In genomic region chr8:69850926-69851506, GRCm38 (mm10) we compare ENCODE assay signal across 18 mouse cellular contexts. TPM values are rescaled to one million over a fixed set of nuclear protein-coding genes. Genes with fewer than 3 reads are reported as not detected.
A peak's percentile ranks its signal among the peaks of the same experiment; 100 is the strongest.
DNase-seq lines count a peak whose midpoint lies in the region; ATAC-seq and TF ChIP-seq lines count a peak whose summit lies in the region.
"Had no signal": no experiment of that assay in that cellular context is flagged by ENCODE, and none has a peak within 500 bp of the region (broad histone marks: within the 10 kb centered on the region; RNA-seq: fewer than 3 reads in every experiment).

No protein-coding gene starts in this region.

- no peak overlapping the region for H3K4me2 ChIP-seq in heart, embryonic 11.5 days
- H3K4me2 ChIP-seq: embryonic facial prominence, embryonic 13.5 days; hindbrain, embryonic 15.5 days; lung, embryonic 15.5 days; midbrain, embryonic 11.5 days had no signal

- H3K9ac ChIP-seq in MEL (ENCODE audit: control insufficient read depth, low read depth, low read length, poor library complexity, severe bottlenecking), result peak overlapping the region; percentile 4; the same call in 1 of the 2 replicates
- no peak overlapping the region for H3K9ac ChIP-seq in heart, embryonic 11.5 days (ENCODE audit: low read depth, low read length)
- H3K9ac ChIP-seq: embryonic facial prominence, embryonic 13.5 days; hindbrain, embryonic 15.5 days; lung, embryonic 15.5 days had no signal

- H3K27me3 ChIP-seq in MEL (ENCODE audit: control insufficient read depth in 1 of 2, insufficient read depth in 2 of 2, low read length in 2 of 2), result no peaks in the 10 kb centered on the region
- H3K27me3 ChIP-seq in erythroblast, embryonic 14.5 days (ENCODE audit: control insufficient read depth), result no peaks in the 10 kb centered on the region
- no peaks in the 10 kb centered on the region for H3K27me3 ChIP-seq in heart, embryonic 11.5 days (ENCODE audit: control insufficient read depth, insufficient read depth, low read length)
- no peaks in the 10 kb centered on the region for H3K27me3 ChIP-seq in limb, embryonic 10.5 days (ENCODE audit: low read depth, poor library complexity, severe bottlenecking)
- H3K27me3 ChIP-seq: embryonic facial prominence, embryonic 13.5 days; hindbrain, embryonic 15.5 days; lung, embryonic 15.5 days had no signal

- no peak for TF ChIP-seq RAD21 in MEL (IDR thresholded peaks at IDR 0.05; ENCODE audit: low read depth, low read length)

- no peaks in the 10 kb centered on the region for H3K79me2 ChIP-seq in MEL (ENCODE audit: control insufficient read depth, insufficient read depth, low read length, poor library complexity)

- 0 out of 2 replicates have a peak, but pooled peaks have one; percentile 10 for ATAC-seq in megakaryocyte-erythroid progenitor cell, adult 5-6 weeks (replicated peaks; ENCODE audit: low FRiP score, low TSS enrichment, poor library complexity, severe bottlenecking)
- ATAC-seq in frontal cortex, adult (ENCODE audit: low TSS enrichment), result no peak
- ATAC-seq in heart, embryonic 11.5 days (replicated peaks; ENCODE audit: insufficient number of reproducible peaks, low FRiP score, low TSS enrichment), result no peak

- H3K27ac ChIP-seq in MEL (ENCODE audit: control insufficient read depth, low read depth, low read length), result peak overlapping the region; percentile 46
- no peak overlapping the region for H3K27ac ChIP-seq in heart, embryonic 11.5 days (ENCODE audit: low read depth, low read length)
- no peak overlapping the region for H3K27ac ChIP-seq in limb, embryonic 10.5 days
- H3K27ac ChIP-seq: embryonic facial prominence, embryonic 13.5 days; hindbrain, embryonic 15.5 days; layer of hippocampus, adult 2 months; lung, embryonic 15.5 days had no signal

- H3K36me3 ChIP-seq in MEL (ENCODE audit: control insufficient read depth in 1 of 2, insufficient read depth in 2 of 2, low read length in 2 of 2), result peaks cover 0 to 6% of the 10 kb centered on the region in 2 experiments; a peak in 2 of 4 replicates
- no peaks in the 10 kb centered on the region for H3K36me3 ChIP-seq in erythroblast, embryonic 14.5 days (ENCODE audit: control insufficient read depth)
- no peaks in the 10 kb centered on the region for H3K36me3 ChIP-seq in heart, embryonic 11.5 days (ENCODE audit: control insufficient read depth, insufficient read depth, low read length)
- no peaks in the 10 kb centered on the region for H3K36me3 ChIP-seq in limb, embryonic 10.5 days
- H3K36me3 ChIP-seq: embryonic facial prominence, embryonic 13.5 days; lung, embryonic 15.5 days had no signal

- peaks cover 0 to 9% of the 10 kb centered on the region in 2 experiments; a peak in 2 of 4 replicates for H3K4me1 ChIP-seq in MEL (ENCODE audit: control insufficient read depth in 1 of 2, insufficient read depth in 2 of 2, low read length in 2 of 2)
- peaks cover 40% of the 10 kb centered on the region for H3K4me1 ChIP-seq in erythroblast, embryonic 14.5 days (ENCODE audit: control insufficient read depth)
- peaks cover 6% of the 10 kb centered on the region for H3K4me1 ChIP-seq in heart, embryonic 11.5 days (ENCODE audit: control insufficient read depth, insufficient read depth, low read length)
- H3K4me1 ChIP-seq in limb, embryonic 10.5 days, result no peaks in the 10 kb centered on the region
- H3K4me1 ChIP-seq: embryonic facial prominence, embryonic 13.5 days; hindbrain, embryonic 15.5 days had no signal

- no peak for TF ChIP-seq POLR2A in MEL (IDR thresholded peaks at IDR 0.05; ENCODE audit: control insufficient read depth in 1 of 2, insufficient read depth in 1 of 2, low read depth in 1 of 2, low read length in 2 of 2, poor library complexity in 1 of 2)

- no peak overlapping the region for H3K4me3 ChIP-seq in MEL (ENCODE audit: control insufficient read depth in 1 of 2, insufficient read depth in 1 of 2, low read depth in 2 of 2, low read length in 2 of 2)
- peak overlapping the region; percentile 3 for H3K4me3 ChIP-seq in erythroblast, embryonic 14.5 days (replicated peaks)
- H3K4me3 ChIP-seq in heart, embryonic 11.5 days (ENCODE audit: low read depth, low read length), result no peak overlapping the region
- H3K4me3 ChIP-seq in limb, embryonic 10.5 days, result no peak overlapping the region
- H3K4me3 ChIP-seq: embryonic facial prominence, embryonic 13.5 days; hindbrain, embryonic 15.5 days; layer of hippocampus, adult 2 months; lung, embryonic 15.5 days had no signal

- 72% methylated on average over 7 of the region's 7 CpGs for WGBS in heart, embryonic 11.5 days (ENCODE audit: insufficient replicate concordance)
- 79% methylated on average over 7 of the region's 7 CpGs for WGBS in limb, embryonic 10.5 days

- peak; percentile 27 to 36 for DNase-seq in adrenal gland, postnatal 36 days
- DNase-seq in adrenal gland, postnatal 10 days, result no peak
- DNase-seq in MEL (ENCODE audit: low read depth, low spot score), result peak; percentile 52
- DNase-seq in limb, embryonic 10.5 days (ENCODE audit: low spot score), result no peak
- DNase-seq: cerebellum, postnatal 14 days; gastrocnemius, postnatal 36 days; heart, postnatal 10 days; kidney, adult 18-20 months; retina, postnatal 1 day had no signal

- H3K9me3 ChIP-seq in MEL (replicated peaks; ENCODE audit: insufficient read depth, low read length), result no peaks in the 10 kb centered on the region
- H3K9me3 ChIP-seq in erythroblast, embryonic 14.5 days (ENCODE audit: control insufficient read depth, low read length), result no peaks in the 10 kb centered on the region
- H3K9me3 ChIP-seq in heart, embryonic 11.5 days (replicated peaks; ENCODE audit: control insufficient read depth, low read length), result no peaks in the 10 kb centered on the region
- H3K9me3 ChIP-seq in limb, embryonic 10.5 days (replicated peaks), result no peaks in the 10 kb centered on the region
- H3K9me3 ChIP-seq: embryonic facial prominence, embryonic 13.5 days; hindbrain, embryonic 15.5 days; lung, embryonic 15.5 days had no signal

- no peak for TF ChIP-seq EP300 in MEL (IDR thresholded peaks at IDR 0.05; ENCODE audit: low read depth in 1 of 2, low read length in 2 of 2)

- TF ChIP-seq CTCF in MEL (IDR thresholded peaks at IDR 0.05 in 2 of 3, conservative IDR thresholded peaks at IDR 0.05 in 1 of 3; ENCODE audit: control insufficient read depth in 1 of 3, insufficient read depth in 1 of 3, low read depth in 2 of 3, low read length in 3 of 3, poor library complexity in 1 of 3, severe bottlenecking in 1 of 3), result no peak

RNA-seq across cellular contexts. Expression of gene Pbx4, which starts 18.7 kb away (rescaled TPM):
- 1 to 10 TPM; 1.1 to 1.8 TPM for total RNA-seq in adrenal gland, postnatal 36 days (2021)
- total RNA-seq in adrenal gland, postnatal 10 days (2021), result 1 to 10 TPM; 1.2 to 1.7 TPM
- total RNA-seq in MEL (2012; rRNA removed), result 7.2 and 9.3 TPM in 2 replicates
- polyA plus RNA-seq in MEL (2012; ENCODE audit: insufficient read depth in 1 of 2, insufficient read length in 2 of 2, low read depth in 1 of 2, low replicate concordance in 2 of 2, missing spikeins in 1 of 2), result 10 to 100 TPM in 1 of 2 experiments, not detected in 1; 15.6 TPM
- polyA plus RNA-seq in erythroblast, embryonic 14.5 days (2012), result 0.13 and 0.24 TPM in 2 replicates
- total RNA-seq in megakaryocyte-erythroid progenitor cell, adult 5-6 weeks (2014; fragmentation: Nextera tagmentation), result 65.9 and 72.8 TPM in 2 replicates
- 20.7 and 33.7 TPM in 2 replicates for total RNA-seq in megakaryocyte-erythroid progenitor cell, adult 5-6 weeks (2017)
- polyA plus RNA-seq in heart, embryonic 11.5 days (2014; fragmentation: Nextera tagmentation; extraction: Ambion mirVana), result 4.0 and 6.0 TPM in 2 replicates
- 9.2 and 9.6 TPM in 2 replicates for polyA plus RNA-seq in limb, embryonic 10.5 days (2016; fragmentation: Nextera tagmentation; extraction: Ambion mirVana)
- total RNA-seq: gastrocnemius, postnatal 36 days had no signal

RNA-seq across cellular contexts. Expression of gene Lpar2, which starts 28.8 kb away (rescaled TPM):
- 1 to 10 TPM; 1.4 to 1.7 TPM for total RNA-seq in adrenal gland, postnatal 36 days (2021)
- 1 to 10 TPM in 1 of 2 experiments, under 1 TPM in 1; 0.96 to 1.1 TPM for total RNA-seq in adrenal gland, postnatal 10 days (2021)
- total RNA-seq in MEL (2012; rRNA removed), result 0.77 and 0.85 TPM in 2 replicates
- polyA plus RNA-seq in MEL (2012; ENCODE audit: insufficient read depth in 1 of 2, insufficient read length in 2 of 2, low read depth in 1 of 2, low replicate concordance in 2 of 2, missing spikeins in 1 of 2), result 1 to 10 TPM in 1 of 2 experiments, not detected in 1; 2.8 TPM
- 0.01 TPM in 1 of 2 replicates, not detected in the other for polyA plus RNA-seq in erythroblast, embryonic 14.5 days (2012)
- 2.1 and 2.4 TPM in 2 replicates for total RNA-seq in megakaryocyte-erythroid progenitor cell, adult 5-6 weeks (2014; fragmentation: Nextera tagmentation)
- total RNA-seq in megakaryocyte-erythroid progenitor cell, adult 5-6 weeks (2017), result 0.28 and 0.38 TPM in 2 replicates
- 0.54 and 0.57 TPM in 2 replicates for polyA plus RNA-seq in heart, embryonic 11.5 days (2014; fragmentation: Nextera tagmentation; extraction: Ambion mirVana)
- 1.4 and 1.6 TPM in 2 replicates for polyA plus RNA-seq in limb, embryonic 10.5 days (2016; fragmentation: Nextera tagmentation; extraction: Ambion mirVana)
- total RNA-seq: gastrocnemius, postnatal 36 days had no signal

RNA-seq across cellular contexts. Expression of gene Cilp2, which starts 36.5 kb away (rescaled TPM):
- total RNA-seq in adrenal gland, postnatal 36 days (2021), result under 1 TPM in 1 of 2 experiments, not detected in 1; 0.10 TPM
- 1 to 10 TPM in 1 of 2 experiments, under 1 TPM in 1; 0.64 to 1.5 TPM for total RNA-seq in adrenal gland, postnatal 10 days (2021)
- 0.04 TPM in 1 of 2 replicates, not detected in the other for total RNA-seq in MEL (2012; rRNA removed)
- under 1 TPM in 1 of 2 experiments, not detected in 1; 0.03 TPM for polyA plus RNA-seq in MEL (2012; ENCODE audit: insufficient read depth in 1 of 2, insufficient read length in 2 of 2, low read depth in 1 of 2, low replicate concordance in 2 of 2, missing spikeins in 1 of 2)
- polyA plus RNA-seq in erythroblast, embryonic 14.5 days (2012), result not detected in 2 replicates
- not detected in 2 replicates for total RNA-seq in megakaryocyte-erythroid progenitor cell, adult 5-6 weeks (2014; fragmentation: Nextera tagmentation)
- total RNA-seq in megakaryocyte-erythroid progenitor cell, adult 5-6 weeks (2017), result not detected in 2 replicates
- polyA plus RNA-seq in heart, embryonic 11.5 days (2014; fragmentation: Nextera tagmentation; extraction: Ambion mirVana), result 0.21 and 0.49 TPM in 2 replicates
- 0.40 TPM in 2 replicates for polyA plus RNA-seq in limb, embryonic 10.5 days (2016; fragmentation: Nextera tagmentation; extraction: Ambion mirVana)

RNA-seq across cellular contexts. Expression of gene Gmip, which starts 42.5 kb away (rescaled TPM):
- 10 to 100 TPM; 10.1 to 10.5 TPM for total RNA-seq in adrenal gland, postnatal 36 days (2021)
- 10 to 100 TPM; 12.2 to 16.9 TPM for total RNA-seq in adrenal gland, postnatal 10 days (2021)
- 21.8 and 26.0 TPM in 2 replicates for total RNA-seq in MEL (2012; rRNA removed)
- 10 to 100 TPM in 1 of 2 experiments, not detected in 1; 52.4 TPM for polyA plus RNA-seq in MEL (2012; ENCODE audit: insufficient read depth in 1 of 2, insufficient read length in 2 of 2, low read depth in 1 of 2, low replicate concordance in 2 of 2, missing spikeins in 1 of 2)
- polyA plus RNA-seq in erythroblast, embryonic 14.5 days (2012), result 0.22 and 0.32 TPM in 2 replicates
- total RNA-seq in megakaryocyte-erythroid progenitor cell, adult 5-6 weeks (2014; fragmentation: Nextera tagmentation), result 15.1 and 65.6 TPM in 2 replicates
- 7.6 and 28.5 TPM in 2 replicates for total RNA-seq in megakaryocyte-erythroid progenitor cell, adult 5-6 weeks (2017)
- 5.2 and 7.8 TPM in 2 replicates for polyA plus RNA-seq in heart, embryonic 11.5 days (2014; fragmentation: Nextera tagmentation; extraction: Ambion mirVana)
- polyA plus RNA-seq in limb, embryonic 10.5 days (2016; fragmentation: Nextera tagmentation; extraction: Ambion mirVana), result 9.3 and 9.6 TPM in 2 replicates

RNA-seq across cellular contexts. Expression of gene Tssk6, which starts 51.0 kb away (rescaled TPM):
- total RNA-seq in adrenal gland, postnatal 36 days (2021), result under 1 TPM; 0.53 to 0.56 TPM
- total RNA-seq in adrenal gland, postnatal 10 days (2021), result under 1 TPM; 0.79 to 0.84 TPM
- 2.1 and 3.4 TPM in 2 replicates for total RNA-seq in MEL (2012; rRNA removed)
- polyA plus RNA-seq in MEL (2012; ENCODE audit: insufficient read depth in 1 of 2, insufficient read length in 2 of 2, low read depth in 1 of 2, low replicate concordance in 2 of 2, missing spikeins in 1 of 2), result 1 to 10 TPM in 1 of 2 experiments, not detected in 1; 3.8 TPM
- 0.10 and 0.18 TPM in 2 replicates for polyA plus RNA-seq in erythroblast, embryonic 14.5 days (2012)
- total RNA-seq in megakaryocyte-erythroid progenitor cell, adult 5-6 weeks (2014; fragmentation: Nextera tagmentation), result 1.4 TPM in 1 of 2 replicates, not detected in the other
- total RNA-seq in megakaryocyte-erythroid progenitor cell, adult 5-6 weeks (2017), result 0.15 TPM in 1 of 2 replicates, not detected in the other
- polyA plus RNA-seq in heart, embryonic 11.5 days (2014; fragmentation: Nextera tagmentation; extraction: Ambion mirVana), result 1.6 and 1.8 TPM in 2 replicates
- 5.0 and 5.9 TPM in 2 replicates for polyA plus RNA-seq in limb, embryonic 10.5 days (2016; fragmentation: Nextera tagmentation; extraction: Ambion mirVana)
- total RNA-seq: gastrocnemius, postnatal 36 days had no signal

Comparison
In these comparisons a context has a peak if more than half of its experiments do, and no peak if none do; other contexts are left out.
1. DNase-seq: peak in adrenal gland, postnatal 36 days (2 of 2) and MEL (single experiment); none in adrenal gland, postnatal 10 days (single experiment) and limb, embryonic 10.5 days (single experiment).